8 mouse cellular contexts compared by ENCODE assay signal in genomic region chr15:9140252-9140680, GRCm38 (mm10). TPM values are rescaled to one million over a fixed set of nuclear protein-coding genes. Genes with fewer than 3 reads are reported as not detected.
A peak's percentile ranks its signal among the peaks of the same experiment; 100 is the strongest.
DNase-seq lines count a peak whose midpoint lies in the region; ATAC-seq lines count a peak whose summit lies in the region.

Lmbrd2 (plus strand) TSS chr15:9140550.

- H3K27ac ChIP-seq in heart, embryonic 13.5 days (replicated peaks): peak within 1 kb of the TSS; percentile 84
- peak within 1 kb of the TSS; percentile 78 for H3K27ac ChIP-seq in liver, embryonic 12.5 days
- peak within 1 kb of the TSS; percentile 83 for H3K27ac ChIP-seq in stomach, embryonic 15.5 days

- H3K4me2 ChIP-seq in heart, embryonic 13.5 days: peak within 1 kb of the TSS; percentile 87
- H3K4me2 ChIP-seq in liver, embryonic 12.5 days: peak within 1 kb of the TSS; percentile 90
- peak within 1 kb of the TSS; percentile 69 for H3K4me2 ChIP-seq in stomach, embryonic 15.5 days

- H3K4me1 ChIP-seq in heart, embryonic 13.5 days: peaks cover 31% of the 10 kb centered on the region
- H3K4me1 ChIP-seq in liver, embryonic 12.5 days: peaks cover 38% of the 10 kb centered on the region
- H3K4me1 ChIP-seq in stomach, embryonic 15.5 days: peaks cover 14% of the 10 kb centered on the region

- 1% methylated on average over 34 of the region's 34 CpGs for WGBS in heart, embryonic 13.5 days
- WGBS in liver, embryonic 12.5 days (ENCODE audit: insufficient replicate concordance): under 1% methylated on average over 34 of the region's 34 CpGs
- WGBS in stomach, embryonic 15.5 days: under 1% methylated on average over 31 of the region's 34 CpGs

- peak within 1 kb of the TSS; percentile 93 for H3K9ac ChIP-seq in heart, embryonic 13.5 days
- H3K9ac ChIP-seq in liver, embryonic 12.5 days: peak within 1 kb of the TSS; percentile 91
- peak within 1 kb of the TSS; percentile 89 for H3K9ac ChIP-seq in stomach, embryonic 15.5 days

- H3K4me3 ChIP-seq in heart, embryonic 13.5 days: peak within 1 kb of the TSS; percentile 96
- H3K4me3 ChIP-seq in liver, embryonic 12.5 days: peak within 1 kb of the TSS; percentile 97
- H3K4me3 ChIP-seq in stomach, embryonic 15.5 days (replicated peaks): peak within 1 kb of the TSS; percentile 96

- H3K27me3 ChIP-seq in heart, embryonic 13.5 days (replicated peaks): no peaks in the 10 kb centered on the region
- H3K27me3 ChIP-seq in liver, embryonic 12.5 days (replicated peaks): no peaks in the 10 kb centered on the region
- no peaks in the 10 kb centered on the region for H3K27me3 ChIP-seq in stomach, embryonic 15.5 days (replicated peaks)

- ATAC-seq in erythroid progenitor cell, adult 5-6 weeks (replicated peaks; ENCODE audit: low FRiP score, poor library complexity, severe bottlenecking): peak; percentile 99
- peak; percentile 97 for ATAC-seq in heart, embryonic 13.5 days (ENCODE audit: extremely low read depth, insufficient number of reproducible peaks, low FRiP score, low TSS enrichment)
- ATAC-seq in liver, embryonic 12.5 days: peak; percentile 99
- peak; percentile 99 for ATAC-seq in stomach, embryonic 15.5 days (ENCODE audit: insufficient read depth, low FRiP score, low read depth)

- no peaks in the 10 kb centered on the region for H3K9me3 ChIP-seq in heart, embryonic 13.5 days
- H3K9me3 ChIP-seq in liver, embryonic 12.5 days (replicated peaks): no peaks in the 10 kb centered on the region
- no peaks in the 10 kb centered on the region for H3K9me3 ChIP-seq in stomach, embryonic 15.5 days

- DNase-seq in CD4-positive helper T cell, adult 2 months (ENCODE audit: low read depth, low spot score): peak; percentile 95
- DNase-seq in brain, embryonic 18.5 days (ENCODE audit: low read depth, low spot score): peak; percentile 97
- peak; percentile 98 for DNase-seq in kidney, postnatal 10 days
- DNase-seq in natural killer cell, adult 2 months (ENCODE audit: low spot score in 2 of 2): peak; percentile 85 to 89

- peaks cover 35% of the 10 kb centered on the region for H3K36me3 ChIP-seq in heart, embryonic 13.5 days
- H3K36me3 ChIP-seq in liver, embryonic 12.5 days: peaks cover 42% of the 10 kb centered on the region
- H3K36me3 ChIP-seq in stomach, embryonic 15.5 days: peaks cover 13% of the 10 kb centered on the region; the same call in 1 of the 2 replicates

RNA-seq across cellular contexts. Expression of gene Lmbrd2, which starts in this region (rescaled TPM):
- 10.1 and 20.1 TPM in 2 replicates for total RNA-seq in erythroid progenitor cell, adult 5-6 weeks (2015; ENCODE audit: low replicate concordance)
- 5.1 and 6.2 TPM in 2 replicates for total RNA-seq in erythroid progenitor cell, adult 5-6 weeks (2017; ENCODE audit: low replicate concordance)
- 1.4 and 1.7 TPM in 2 replicates for polyA plus RNA-seq in heart, embryonic 13.5 days (2015; fragmentation: Nextera tagmentation; extraction: Ambion mirVana)
- polyA plus RNA-seq in liver, embryonic 12.5 days (2016; fragmentation: Nextera tagmentation; extraction: Ambion mirVana): 1.4 and 2.2 TPM in 2 replicates
- 2.9 and 3.1 TPM in 2 replicates for polyA plus RNA-seq in stomach, embryonic 15.5 days (2015; fragmentation: Nextera tagmentation; extraction: Ambion mirVana)

Comparison
In these comparisons a context has a peak if more than half of its experiments do, and no peak if none do; other contexts are left out.
1. Peak in every context shown above with its lines: DNase-seq, ATAC-seq, H3K4me3 ChIP-seq and H3K27ac ChIP-seq.